Mouse (Mus musculus): ENCODE data around the gene Txndc17. TPM values are rescaled to one million over a fixed set of nuclear protein-coding genes. Genes with fewer than 3 reads are reported as not detected.

The Txndc17 gene
- polyA plus RNA-seq, 1 experiment, result 110 TPM

DNA sequence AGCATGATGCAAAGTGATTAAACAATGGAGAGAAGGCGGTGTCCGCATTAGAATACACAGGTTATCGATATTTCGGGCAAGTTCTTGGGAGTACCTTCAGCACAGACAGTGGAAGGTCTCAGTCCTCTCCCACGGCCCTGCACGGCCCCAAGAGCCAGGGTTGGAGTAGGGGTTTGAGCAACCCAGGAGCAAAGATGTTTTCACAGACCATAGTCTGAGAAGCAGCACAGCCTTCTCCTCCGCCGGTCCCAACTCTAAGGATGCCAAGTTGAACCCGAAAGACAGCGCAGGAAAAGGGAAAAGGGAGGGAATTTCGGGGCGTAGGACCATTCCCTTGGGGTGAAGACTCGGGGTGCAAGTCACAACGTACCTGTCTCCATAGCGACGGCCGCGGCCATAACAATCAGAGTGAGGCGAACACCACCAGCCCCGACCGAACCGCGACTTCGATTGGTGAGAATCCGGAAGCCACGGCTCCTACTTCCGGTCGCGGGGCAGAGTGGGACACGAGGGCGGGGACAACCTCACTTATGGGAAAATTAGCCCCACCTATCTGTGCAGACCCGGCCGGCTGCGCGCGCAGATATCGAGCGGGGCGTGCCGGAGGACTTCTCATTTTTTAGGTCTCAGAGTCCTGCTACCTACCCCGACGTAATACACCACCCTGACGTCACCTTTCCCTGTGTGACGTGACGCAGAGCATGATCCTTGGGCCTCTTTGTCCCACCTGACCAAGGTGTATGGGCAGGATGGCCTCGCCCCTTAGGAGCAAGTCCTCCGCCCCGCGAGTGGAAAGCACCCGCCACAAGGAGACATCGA lies 7.5 kb downstream of the Txndc17 start:
- Histone ChIP-seq H3K36me3 (ENCODE audit: control insufficient read depth, insufficient read depth, low read length, poor library complexity, severe bottlenecking) (peaks cover 8% of the 10 kb centered on the region; the same call in 1 of the 2 replicates), H3K9ac (ENCODE audit: low read depth, poor library complexity, severe bottlenecking) (peak overlapping the region; percentile 72), H3K4me1 (ENCODE audit: control insufficient read depth, insufficient read depth, low read length) (no peaks in the 10 kb centered on the region), H3K4me3 (ENCODE audit: low read depth, low read length) (peak overlapping the region; percentile 82), H3K9me3 (replicated peaks; ENCODE audit: control insufficient read depth, insufficient read depth, low read length, poor library complexity, severe bottlenecking) (no peaks in the 10 kb centered on the region), H3K27me3 (ENCODE audit: control insufficient read depth, insufficient read depth, low read length, poor library complexity, severe bottlenecking) (no peaks in the 10 kb centered on the region), H3K27ac (ENCODE audit: insufficient read depth, low read length) (peak overlapping the region; percentile 8; the same call in 1 of the 2 replicates)
- TF ChIP-seq CTCF (IDR thresholded peaks at IDR 0.05; ENCODE audit: low read depth, low read length) (no peak), POLR2A (IDR thresholded peaks at IDR 0.05; ENCODE audit: insufficient read depth, low read length) (peak; percentile 77)

DNA sequence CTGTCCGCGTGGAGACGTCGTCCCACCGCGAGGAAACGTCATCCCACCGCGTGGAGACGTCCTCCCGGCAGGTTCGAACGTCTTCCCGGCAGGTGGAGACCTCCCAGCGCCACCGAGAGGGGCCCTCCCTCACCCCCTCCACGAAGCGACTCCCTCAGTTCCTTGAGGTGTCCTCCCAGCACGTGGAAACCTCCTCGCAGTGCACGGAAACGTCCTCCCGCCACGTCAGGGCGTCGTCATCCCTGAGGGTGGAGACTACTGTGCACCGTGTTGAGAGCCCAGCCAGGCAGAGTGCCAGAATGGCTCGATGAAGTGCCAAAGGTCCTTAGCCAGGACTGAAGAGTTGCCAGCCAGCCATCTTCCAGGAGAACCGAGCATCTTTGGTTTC lies 8.1 kb downstream of the Txndc17 start, which contains the start of gene Med31:
Gene Med31 (minus strand): TSS at position 183 of the 388 bp plus-strand sequence.
- Histone ChIP-seq H3K4me3 (ENCODE audit: low read depth, low read length) (peak within 1 kb of the TSS; percentile 82), H3K9me3 (replicated peaks; ENCODE audit: control insufficient read depth, insufficient read depth, low read length, poor library complexity, severe bottlenecking) (no peaks in the 10 kb centered on the region), H3K27me3 (ENCODE audit: control insufficient read depth, insufficient read depth, low read length, poor library complexity, severe bottlenecking) (no peaks in the 10 kb centered on the region), H3K9ac (ENCODE audit: low read depth, poor library complexity, severe bottlenecking) (peak within 1 kb of the TSS; percentile 72), H3K36me3 (ENCODE audit: control insufficient read depth, insufficient read depth, low read length, poor library complexity, severe bottlenecking) (peaks cover 4% of the 10 kb centered on the region; the same call in 1 of the 2 replicates), H3K27ac (ENCODE audit: insufficient read depth, low read length) (peak within 1 kb of the TSS; percentile 8; the same call in 1 of the 2 replicates), H3K4me1 (ENCODE audit: control insufficient read depth, insufficient read depth, low read length) (no peaks in the 10 kb centered on the region)
- TF ChIP-seq EP300 (IDR thresholded peaks at IDR 0.05; ENCODE audit: insufficient read depth, low read depth, low read length), result no peak
- no peak for TF ChIP-seq POLR2A (IDR thresholded peaks at IDR 0.05; ENCODE audit: insufficient read depth, low read length)
- no peak for TF ChIP-seq CTCF (IDR thresholded peaks at IDR 0.05; ENCODE audit: low read depth, low read length)

DNA sequence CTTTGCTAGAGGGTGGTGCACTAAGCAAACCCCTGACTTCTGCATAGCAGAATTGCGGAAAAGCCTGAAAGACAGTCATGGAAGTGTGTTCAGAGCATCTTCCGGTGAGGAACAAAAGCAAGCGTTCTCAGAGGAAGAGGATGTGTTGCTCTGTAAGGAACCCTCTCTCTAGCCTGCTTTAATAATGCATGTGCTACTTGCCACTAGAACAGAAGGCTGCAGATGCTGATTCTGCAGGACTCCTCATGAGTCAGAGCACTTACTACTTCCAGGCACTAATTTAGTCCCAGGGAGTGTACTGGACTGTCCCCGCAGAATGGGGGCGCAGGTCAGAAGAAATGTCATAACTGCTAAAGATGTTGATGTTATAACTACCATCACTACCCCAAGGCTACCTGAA lies 9.8 kb downstream of the Txndc17 start:
- Histone ChIP-seq H3K27me3 (ENCODE audit: control insufficient read depth, insufficient read depth, low read length, poor library complexity, severe bottlenecking) (no peaks in the 10 kb centered on the region), H3K4me1 (ENCODE audit: control insufficient read depth, insufficient read depth, low read length) (no peaks in the 10 kb centered on the region), H3K9me3 (replicated peaks; ENCODE audit: control insufficient read depth, insufficient read depth, low read length, poor library complexity, severe bottlenecking) (no peaks in the 10 kb centered on the region), H3K4me3 (ENCODE audit: low read depth, low read length) (no peak overlapping the region), H3K9ac (ENCODE audit: low read depth, poor library complexity, severe bottlenecking) (no peak overlapping the region), H3K36me3 (ENCODE audit: control insufficient read depth, insufficient read depth, low read length, poor library complexity, severe bottlenecking) (no peaks in the 10 kb centered on the region), H3K27ac (ENCODE audit: insufficient read depth, low read length) (no peak overlapping the region)
- TF ChIP-seq EP300 (IDR thresholded peaks at IDR 0.05; ENCODE audit: insufficient read depth, low read depth, low read length), result no peak
- TF ChIP-seq CTCF (IDR thresholded peaks at IDR 0.05; ENCODE audit: low read depth, low read length), result no peak
- TF ChIP-seq POLR2A (IDR thresholded peaks at IDR 0.05; ENCODE audit: insufficient read depth, low read length), result no peak

DNA sequence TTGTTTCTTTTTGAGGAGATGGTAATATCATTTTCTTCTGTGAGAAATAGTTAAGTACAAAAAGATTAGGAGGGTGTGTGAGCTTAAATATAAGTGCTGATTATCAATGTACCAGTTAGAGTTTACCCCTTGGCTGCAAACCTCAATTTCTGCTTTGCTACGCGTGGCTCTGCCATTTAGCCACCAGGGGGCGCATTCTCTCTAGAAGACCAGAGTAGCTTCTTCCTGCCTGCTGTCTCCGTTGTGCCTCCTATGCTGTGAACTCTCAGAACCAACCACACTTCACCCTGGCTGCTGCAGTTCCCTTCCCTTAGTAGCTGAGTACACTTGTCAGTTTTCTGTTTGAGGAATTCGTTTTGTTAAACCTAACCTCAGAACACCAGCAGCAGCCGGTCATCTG lies 13.9 kb downstream of the Txndc17 start:
- Histone ChIP-seq H3K9me3 (replicated peaks; ENCODE audit: control insufficient read depth, insufficient read depth, low read length, poor library complexity, severe bottlenecking) (no peaks in the 10 kb centered on the region), H3K4me3 (ENCODE audit: low read depth, low read length) (no peak overlapping the region), H3K27ac (ENCODE audit: insufficient read depth, low read length) (no peak overlapping the region), H3K27me3 (ENCODE audit: control insufficient read depth, insufficient read depth, low read length, poor library complexity, severe bottlenecking) (no peaks in the 10 kb centered on the region), H3K4me1 (ENCODE audit: control insufficient read depth, insufficient read depth, low read length) (no peaks in the 10 kb centered on the region), H3K9ac (ENCODE audit: low read depth, poor library complexity, severe bottlenecking) (no peak overlapping the region), H3K36me3 (ENCODE audit: control insufficient read depth, insufficient read depth, low read length, poor library complexity, severe bottlenecking) (no peaks in the 10 kb centered on the region)
- peak; percentile 96 for TF ChIP-seq CTCF (IDR thresholded peaks at IDR 0.05; ENCODE audit: low read depth, low read length)
- TF ChIP-seq EP300 (IDR thresholded peaks at IDR 0.05; ENCODE audit: insufficient read depth, low read depth, low read length), result no peak
- TF ChIP-seq POLR2A (IDR thresholded peaks at IDR 0.05; ENCODE audit: insufficient read depth, low read length), result no peak

DNA sequence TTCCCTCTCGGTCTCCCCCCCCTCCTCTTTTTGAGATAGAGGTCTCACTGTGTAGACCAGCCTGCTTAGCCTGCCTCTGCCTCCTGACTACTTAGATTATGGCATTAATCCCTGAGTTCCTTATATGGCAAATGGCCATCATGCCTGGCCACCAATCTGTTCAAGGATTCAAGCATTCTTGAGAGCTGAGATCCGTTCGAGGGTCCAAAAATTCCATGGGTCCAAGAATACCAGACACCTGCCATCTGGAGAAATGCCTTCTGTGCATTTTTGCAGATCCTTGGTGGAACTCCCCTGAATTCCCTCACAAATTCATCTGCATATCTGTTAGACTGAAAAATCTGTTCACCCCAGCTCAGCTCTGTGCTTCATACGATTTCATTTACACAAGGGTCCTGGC lies 16.1 kb downstream of the Txndc17 start:
- Histone ChIP-seq H3K9ac (ENCODE audit: low read depth, poor library complexity, severe bottlenecking) (no peak overlapping the region), H3K27me3 (ENCODE audit: control insufficient read depth, insufficient read depth, low read length, poor library complexity, severe bottlenecking) (no peaks in the 10 kb centered on the region), H3K9me3 (replicated peaks; ENCODE audit: control insufficient read depth, insufficient read depth, low read length, poor library complexity, severe bottlenecking) (no peaks in the 10 kb centered on the region), H3K27ac (ENCODE audit: insufficient read depth, low read length) (no peak overlapping the region), H3K4me3 (ENCODE audit: low read depth, low read length) (no peak overlapping the region), H3K36me3 (ENCODE audit: control insufficient read depth, insufficient read depth, low read length, poor library complexity, severe bottlenecking) (no peaks in the 10 kb centered on the region), H3K4me1 (ENCODE audit: control insufficient read depth, insufficient read depth, low read length) (peaks cover 2% of the 10 kb centered on the region)
- no peak for TF ChIP-seq POLR2A (IDR thresholded peaks at IDR 0.05; ENCODE audit: insufficient read depth, low read length)

DNA sequence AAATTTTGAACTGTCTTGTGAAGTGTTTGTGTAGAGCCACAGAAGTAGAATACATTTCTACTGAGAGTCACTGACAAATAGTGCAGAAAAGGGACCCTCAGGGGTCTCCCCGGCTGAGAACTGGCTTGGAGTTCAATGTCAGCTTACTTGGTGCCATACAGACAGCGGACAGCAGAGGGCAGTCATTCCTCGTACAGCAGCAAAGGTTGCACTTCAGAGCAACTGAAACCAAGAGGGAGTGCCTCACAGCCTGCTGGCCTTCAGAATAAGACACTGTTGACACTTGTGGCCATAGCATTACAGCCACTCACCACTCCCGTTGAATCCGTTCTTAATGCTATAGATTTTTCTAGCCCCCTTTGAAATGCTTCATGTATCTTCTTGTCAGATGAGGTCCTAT lies 17.5 kb downstream of the Txndc17 start:
- Histone ChIP-seq H3K9ac (ENCODE audit: low read depth, poor library complexity, severe bottlenecking) (no peak overlapping the region), H3K9me3 (replicated peaks; ENCODE audit: control insufficient read depth, insufficient read depth, low read length, poor library complexity, severe bottlenecking) (no peaks in the 10 kb centered on the region), H3K27me3 (ENCODE audit: control insufficient read depth, insufficient read depth, low read length, poor library complexity, severe bottlenecking) (no peaks in the 10 kb centered on the region), H3K4me1 (ENCODE audit: control insufficient read depth, insufficient read depth, low read length) (peaks cover 2% of the 10 kb centered on the region), H3K4me3 (ENCODE audit: low read depth, low read length) (no peak overlapping the region), H3K27ac (ENCODE audit: insufficient read depth, low read length) (no peak overlapping the region), H3K36me3 (ENCODE audit: control insufficient read depth, insufficient read depth, low read length, poor library complexity, severe bottlenecking) (no peaks in the 10 kb centered on the region)
- TF ChIP-seq CTCF (IDR thresholded peaks at IDR 0.05; ENCODE audit: low read depth, low read length), result peak; percentile 96
- no peak for TF ChIP-seq EP300 (IDR thresholded peaks at IDR 0.05; ENCODE audit: insufficient read depth, low read depth, low read length)
